Mouse (Mus musculus): ENCODE data around the gene Greb1.

- TF ChIP-seq CTCF (IDR thresholded peaks at IDR 0.05; ENCODE audit: insufficient read depth, low read depth, low read length) (no peak), POLR2A (IDR thresholded peaks at IDR 0.05; ENCODE audit: insufficient read depth, low read depth, low read length) (no peak)
Observed at GRCm38 (mm10) chr12:16840842-16841782, 40.4 kb upstream of the Greb1 start.
